Mouse (Mus musculus) erythroblast, adult 5-6 weeks (primary cell): Measurements from ENCODE around the gene Anxa9. TPM values are rescaled to one million over a fixed set of nuclear protein-coding genes. Genes with fewer than 3 reads are reported as not detected.

ENCODE experiments used
- ATAC-seq: replicated peaks from 2 replicates; pipeline ENCODE4 v1.8.0; 2016; ENCODE audit warnings: moderate number of reproducible peaks, mild to moderate bottlenecking, moderate TSS enrichment, inconsistent platforms; ENCODE audit not compliant: poor library complexity, low FRiP score, severe bottlenecking
- total RNA-seq, 2 experiments: library from RNA; stranded (forward) in 1 of 2; stranded (reverse) in 1 of 2; fragments of 150-400 nt in 1 of 2; fragments of 200-764, 138-1000 nt in 1 of 2; gene quantifications; 2 replicates each; pipeline versions ENCODE4 v1.2.3 to v1.2.4; 2015 to 2017; ENCODE audit warnings: low replicate concordance in 2 of 2

Gene Anxa9
- total RNA-seq, 2 experiments from 2014 or later: 2.1 to 2.7 TPM

- ATAC-seq: no peak
Measured at GRCm38 (mm10) chr3:95314486-95315093, 7.6 kb upstream of the Anxa9 start, which contains the start of gene Cers2. Gene Cers2, plus strand, starts transcription at chr3:95314791.

DNA sequence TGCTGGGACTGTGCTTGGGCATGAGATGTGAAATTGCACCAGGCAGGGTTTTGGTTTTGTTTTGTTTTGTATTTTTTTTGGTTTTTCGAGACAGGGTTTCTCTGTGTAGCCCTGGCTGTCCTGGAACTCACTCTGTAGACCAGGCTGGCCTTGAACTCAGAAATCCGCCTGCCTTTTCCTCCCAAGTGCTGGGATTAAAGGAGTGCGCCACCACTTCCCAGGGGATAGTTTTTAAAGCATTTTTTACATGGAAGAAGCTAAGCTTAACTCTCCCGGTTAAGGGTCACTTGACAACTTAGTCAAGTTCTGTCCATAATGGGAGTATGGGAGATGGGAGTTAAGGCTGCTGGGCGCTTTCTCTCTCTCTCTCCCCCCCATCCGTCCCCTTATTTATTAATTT is 7.1 kb upstream of the Anxa9 start:
- ATAC-seq: no peak

- ATAC-seq: no peak
Measured at GRCm38 (mm10) chr3:95313476-95313875, 6.5 kb upstream of the Anxa9 start.

DNA sequence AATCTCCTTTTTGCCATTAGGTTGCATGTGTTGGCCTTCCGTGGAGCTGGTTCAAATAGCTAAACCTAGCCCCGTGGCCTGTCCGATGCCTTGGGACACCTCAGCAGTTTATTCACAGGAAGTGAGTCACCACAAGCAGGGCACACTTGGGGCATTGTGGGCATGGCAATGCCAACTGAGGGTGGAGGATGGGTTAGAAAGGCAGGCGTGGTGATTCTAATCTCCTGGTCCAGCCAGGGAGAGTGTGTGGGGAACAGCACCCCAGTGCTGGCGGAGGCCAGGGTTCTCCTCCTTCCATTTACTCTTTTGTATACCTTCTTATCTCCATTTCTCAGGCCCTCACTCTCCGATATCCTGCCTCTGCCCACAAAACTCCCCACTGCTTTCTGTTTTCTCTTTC is 5.6 kb upstream of the Anxa9 start:
- peak; percentile 27 for ATAC-seq

- ATAC-seq: peak; percentile 59
Measured at GRCm38 (mm10) chr3:95310968-95311882, 4.2 kb upstream of the Anxa9 start.

DNA sequence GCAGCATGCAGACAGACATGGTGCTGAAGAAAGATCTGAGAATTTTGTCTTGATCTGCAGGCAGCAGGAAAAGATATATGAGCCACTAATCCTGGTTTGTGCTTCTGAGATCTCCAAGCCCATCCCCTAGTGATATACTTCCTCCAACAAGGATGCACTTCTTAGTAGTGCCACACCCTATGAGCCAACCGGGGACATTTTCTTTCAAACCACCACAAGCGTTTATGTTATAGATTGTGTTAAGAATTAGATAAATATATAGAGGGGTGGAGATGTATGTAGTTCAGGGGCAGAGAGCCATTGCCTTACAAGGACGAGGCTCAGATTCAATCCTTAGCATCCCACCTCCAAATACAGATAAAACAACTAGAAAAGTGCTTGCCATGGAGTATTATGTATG is 3.5 kb upstream of the Anxa9 start:
- ATAC-seq: no peak

DNA sequence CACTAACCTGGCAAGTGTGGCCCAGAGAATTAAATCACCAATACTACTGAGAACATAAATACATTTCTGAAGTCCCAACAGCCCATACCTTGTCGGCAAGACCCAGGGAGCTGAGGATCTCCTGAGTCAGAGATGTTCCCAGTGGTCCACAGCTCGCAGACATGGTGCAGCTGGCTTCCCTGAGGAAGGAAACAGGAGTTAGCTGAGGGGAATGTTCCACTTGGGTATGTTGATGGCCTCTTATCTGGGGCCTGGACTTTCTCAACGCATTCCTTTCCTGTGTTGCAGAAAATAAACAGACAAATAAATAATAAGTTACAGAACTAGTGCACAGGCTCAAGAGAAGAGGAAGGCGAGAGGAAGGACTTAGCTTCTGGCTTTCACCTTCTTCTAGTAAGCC is 732 bp downstream of the Anxa9 start:
- no peak for ATAC-seq

- no peak for ATAC-seq
Measured at GRCm38 (mm10) chr3:95301204-95301796, 5.7 kb downstream of the Anxa9 start.

DNA sequence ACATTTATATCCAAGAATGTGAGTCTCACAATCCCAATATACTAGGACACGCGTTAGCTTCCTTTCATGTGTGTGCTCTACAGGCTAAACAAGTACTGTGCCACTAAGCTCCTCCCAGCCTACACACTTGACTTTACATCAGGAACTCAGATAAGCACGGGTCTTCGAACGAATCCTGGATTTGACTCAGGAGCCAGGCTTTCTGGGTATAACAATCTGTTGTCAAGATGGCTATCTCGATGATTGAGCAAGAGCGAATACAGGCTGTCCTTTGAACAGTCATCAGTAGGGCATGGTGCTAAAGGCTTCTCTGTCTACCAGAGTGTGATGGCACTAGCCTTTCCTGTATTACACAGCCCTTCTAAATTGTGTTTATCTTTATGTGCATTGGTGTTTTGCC is 9.0 kb downstream of the Anxa9 start:
- no peak for ATAC-seq

GRCm38 (mm10) chr3:95296103-95296469 is 10.9 kb downstream of the Anxa9 start:
- ATAC-seq: peak; percentile 87

DNA sequence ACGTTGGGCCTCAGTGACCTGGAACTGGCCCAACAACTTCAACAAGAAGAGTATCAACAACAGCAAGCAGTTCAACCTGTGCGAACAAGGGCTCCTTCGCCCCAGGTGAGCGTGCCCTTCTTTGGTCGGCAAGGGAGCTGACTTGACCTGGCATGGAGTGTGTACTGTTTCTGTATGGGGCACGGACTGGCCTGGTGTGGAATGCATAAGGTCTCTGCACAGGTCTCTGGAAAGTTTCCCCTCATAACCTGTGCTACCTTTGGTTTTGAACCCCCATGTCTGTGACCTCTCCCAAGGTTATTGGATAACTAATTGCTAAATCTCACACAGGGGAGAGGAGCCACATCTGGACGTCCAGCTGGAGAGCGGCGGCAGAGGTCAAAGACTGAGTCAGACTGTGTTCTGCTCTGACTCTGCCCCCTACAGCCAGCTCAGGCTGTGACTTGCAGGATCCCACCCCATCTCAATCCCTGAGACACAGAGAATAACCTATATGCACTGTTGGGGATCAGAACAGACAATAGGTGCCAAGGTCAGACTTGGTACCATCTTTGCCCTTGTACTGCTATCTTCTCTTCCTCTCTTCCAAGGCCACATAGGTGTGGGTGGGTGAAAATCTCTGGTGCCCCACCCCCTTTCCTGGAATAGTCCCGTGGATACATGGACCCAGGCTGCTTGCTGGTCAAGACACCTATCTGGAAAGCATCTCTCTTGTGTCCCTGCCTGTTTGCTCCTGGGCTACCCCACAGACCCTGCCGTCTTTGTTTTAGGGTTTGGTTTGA is 11.5 kb downstream of the Anxa9 start:
- ATAC-seq: no peak

DNA sequence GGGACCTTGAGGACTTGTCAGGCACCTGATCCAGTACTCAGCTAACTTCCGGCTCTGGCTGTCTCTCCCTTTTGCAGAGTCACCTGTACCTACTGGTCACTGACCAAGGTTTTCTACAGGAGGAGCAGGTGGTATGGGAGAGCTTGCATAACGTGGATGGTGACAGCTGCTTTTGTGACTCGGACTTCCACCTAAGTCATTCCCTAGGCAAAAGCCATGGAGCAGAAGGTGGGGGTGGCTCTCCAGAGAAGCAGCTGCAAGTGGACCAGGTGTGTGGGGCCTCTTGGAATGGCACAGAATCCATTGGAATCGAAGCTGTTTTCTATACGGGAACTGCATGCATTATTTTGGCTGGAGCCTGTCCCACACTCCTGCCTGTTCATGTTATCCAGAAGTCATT is 12.3 kb downstream of the Anxa9 start:
- no peak for ATAC-seq

- no peak for ATAC-seq
Measured at GRCm38 (mm10) chr3:95294316-95294715, 12.7 kb downstream of the Anxa9 start.

GRCm38 (mm10) chr3:95293537-95293936 is 13.4 kb downstream of the Anxa9 start:
- no peak for ATAC-seq

GRCm38 (mm10) chr3:95292899-95293298 is 14.1 kb downstream of the Anxa9 start:
- ATAC-seq: no peak

DNA sequence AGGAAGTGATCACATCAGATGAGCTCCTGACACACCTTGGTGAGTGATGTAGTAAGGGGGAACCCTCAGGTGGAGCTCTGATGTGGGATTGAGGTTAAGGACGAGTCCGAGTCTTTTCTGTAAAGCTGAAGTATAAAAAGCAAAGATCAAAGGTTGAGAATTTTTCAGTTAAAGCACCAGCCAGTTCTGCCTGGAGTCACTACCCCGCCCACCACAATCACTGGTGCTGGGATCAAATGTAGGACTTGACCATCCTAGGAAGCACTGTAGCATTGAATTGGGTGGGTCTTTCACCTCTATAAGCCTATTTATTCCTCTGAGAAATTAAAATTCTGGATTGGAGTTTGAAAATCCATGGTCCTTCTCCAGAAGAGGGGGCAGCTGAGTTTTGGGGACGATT is 15.9 kb downstream of the Anxa9 start:
- ATAC-seq: no peak

- ATAC-seq: no peak
Measured at GRCm38 (mm10) chr3:95290156-95290555, 16.8 kb downstream of the Anxa9 start.

DNA sequence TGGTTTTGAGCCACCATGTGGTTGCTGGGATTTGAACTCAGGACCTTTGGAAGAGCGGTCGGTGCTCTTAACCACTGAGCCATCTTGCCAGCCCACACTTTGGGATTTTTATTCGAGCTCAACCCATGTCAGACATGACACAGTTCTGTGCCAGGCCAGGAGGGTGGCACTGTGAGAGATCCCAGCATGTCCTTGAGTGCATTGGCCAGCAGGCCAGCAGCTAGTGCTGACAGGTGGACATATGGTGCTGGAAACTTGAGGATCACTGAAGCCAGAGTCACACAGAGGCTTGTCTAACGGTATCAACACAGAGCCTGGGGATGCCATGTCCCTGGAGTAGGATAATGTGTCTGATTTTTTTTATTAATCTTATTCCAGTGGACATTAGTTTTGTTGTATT is 17.6 kb downstream of the Anxa9 start:
- no peak for ATAC-seq

GRCm38 (mm10) chr3:95287541-95287940 is 19.4 kb downstream of the Anxa9 start:
- no peak for ATAC-seq

DNA sequence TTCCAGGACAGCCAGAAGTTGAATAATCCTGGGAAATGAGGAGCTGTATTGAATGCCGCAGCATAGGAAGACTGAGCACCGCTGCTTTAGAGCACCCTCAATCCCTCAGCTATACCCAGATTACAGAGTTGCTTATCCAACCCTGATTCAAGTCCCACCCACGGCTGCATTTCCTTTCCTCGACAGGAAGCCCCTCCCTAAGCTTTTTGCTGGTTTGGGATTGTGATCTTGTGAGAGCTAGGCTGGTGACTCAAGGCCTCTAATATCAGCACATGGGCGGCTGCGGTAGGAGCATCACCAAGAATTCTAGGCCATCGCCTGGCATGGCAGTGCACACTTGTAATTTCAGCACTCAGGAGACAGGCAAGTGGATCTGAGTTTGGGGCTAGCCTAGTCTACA is 20.5 kb downstream of the Anxa9 start:
- ATAC-seq: no peak
